Mouse (Mus musculus) G1E (cell line): ENCODE results near the gene Lhfpl3. TPM values are rescaled to one million over a fixed set of nuclear protein-coding genes. Genes with fewer than 3 reads are reported as not detected.

Source experiments
- ATAC-seq: 2 replicates; pipeline ENCODE4 v1.8.0; 2016; ENCODE audit warnings: mild to moderate bottlenecking; ENCODE audit not compliant: insufficient number of reproducible peaks, poor library complexity, low FRiP score, severe bottlenecking; ENCODE audit errors: extremely low read depth
- DNase-seq: peaks from one replicate; pipeline ENCODE4 v3.0.0; 2012; ENCODE audit warnings: low spot score
- H3K27me3 ChIP-seq: 2 replicates; pipeline ENCODE4 v1.6.1; 2012; ENCODE audit warnings: mild to moderate bottlenecking, low read length, inconsistent platforms; ENCODE audit not compliant: insufficient read depth
- H3K36me3 ChIP-seq: replicated peaks from 2 replicates; pipeline ENCODE3; 2012; ENCODE audit warnings: mild to moderate bottlenecking, inconsistent platforms
- H3K4me1 ChIP-seq: 2 replicates; pipeline ENCODE4 v1.6.1; 2012; ENCODE audit warnings: low read depth, low read length, inconsistent platforms, mixed read lengths; ENCODE audit not compliant: insufficient read depth
- H3K4me3 ChIP-seq: 2 replicates; pipeline ENCODE4 v1.5.1; 2012; ENCODE audit warnings: low read depth, mild to moderate bottlenecking, inconsistent platforms, low read length, moderate library complexity, mixed read lengths
- H3K9me3 ChIP-seq: replicated peaks from 2 replicates; pipeline ENCODE4 v1.6.1; 2012; ENCODE audit warnings: inconsistent platforms
- CTCF ChIP-seq: IDR thresholded peaks from 2 replicates; pipeline ENCODE4 v1.5.1; 2012; ENCODE audit warnings: low read depth, low read length, inconsistent platforms, mixed read lengths
- GATA1 ChIP-seq: IDR thresholded peaks from 2 replicates; pipeline ENCODE4 v1.6.1; 2012; ENCODE audit warnings: borderline replicate concordance, low read length, inconsistent platforms, mixed read lengths
- GATA2 ChIP-seq: IDR thresholded peaks from 2 replicates; pipeline ENCODE4 v1.6.1; 2012; ENCODE audit warnings: low read depth, low read length, inconsistent platforms, borderline replicate concordance
- POLR2AphosphoS5 ChIP-seq: IDR thresholded peaks from 2 replicates; pipeline ENCODE4 v1.6.1; 2012; ENCODE audit warnings: low read depth, low read length, inconsistent platforms; ENCODE audit not compliant: insufficient replicate concordance
- TAL1 ChIP-seq: conservative IDR thresholded peaks from 2 replicates; pipeline ENCODE4 v1.6.1; 2012; ENCODE audit warnings: low read depth, low read length, inconsistent platforms, mixed read lengths
- polyA plus RNA-seq: library from polyadenylated mRNA; stranded (reverse); fragments of >175 nt; gene quantifications from 2 replicates; pipeline ENCODE4 v1.2.3, GENCODE M21; 2012
- total RNA-seq, 2 experiments: library from RNA; stranded (forward) in 1 of 2; stranded (reverse) in 1 of 2; fragments of 200-1000 nt in 1 of 2; fragments of >200 nt in 1 of 2; fragmentation: Nextera tagmentation in 1 of 2; gene quantifications; 2 replicates each; pipeline ENCODE4 v1.2.3; 2014 to 2017

Lhfpl3 gene
- total and polyA plus RNA-seq, 3 experiments = 0.05 TPM; not detected in 2

DNA sequence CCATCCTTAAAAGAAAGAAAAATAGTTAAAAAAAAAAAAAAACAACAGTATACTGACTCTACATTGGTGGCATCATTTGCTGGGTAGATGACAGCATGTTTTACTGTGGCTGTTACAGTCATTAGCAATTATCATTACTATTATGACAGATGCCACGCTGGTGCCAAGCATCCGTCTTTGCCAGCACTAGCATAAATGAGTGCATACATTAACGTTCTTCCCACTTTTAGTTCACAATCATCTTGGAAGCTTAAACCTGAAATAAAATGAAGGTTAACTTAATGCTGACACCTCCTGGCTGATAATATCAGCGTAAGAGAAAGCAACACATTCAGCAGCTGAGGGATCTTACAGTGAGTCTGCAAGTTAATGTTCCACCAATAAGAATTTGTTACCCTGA lies 451.0 kb downstream of the Lhfpl3 start:
- no peak for ATAC-seq
- H3K36me3 ChIP-seq = no peaks in the 10 kb centered on the region
- no peaks in the 10 kb centered on the region for H3K9me3 ChIP-seq
- no peak for TF ChIP-seq CTCF
- no peak for TF ChIP-seq GATA1
- no peak for TF ChIP-seq TAL1
- TF ChIP-seq POLR2AphosphoS5 = no peak
- no peak for DNase-seq
- H3K4me3 ChIP-seq = no peak overlapping the region
- no peaks in the 10 kb centered on the region for H3K27me3 ChIP-seq
- no peaks in the 10 kb centered on the region for H3K4me1 ChIP-seq

GRCm38 (mm10) chr5:23213086-23213485 lies 467.2 kb downstream of the Lhfpl3 start:
- TF ChIP-seq TAL1 (no peak), GATA2 (no peak), GATA1 (no peak), POLR2AphosphoS5 (no peak), CTCF (no peak)
- Histone ChIP-seq H3K27me3 (no peaks in the 10 kb centered on the region; the same call in 1 of the 2 replicates), H3K36me3 (no peaks in the 10 kb centered on the region), H3K9me3 (no peaks in the 10 kb centered on the region), H3K4me3 (no peak overlapping the region), H3K4me1 (no peaks in the 10 kb centered on the region)
- no peak for DNase-seq
- ATAC-seq = no peak

GRCm38 (mm10) chr5:23214646-23215045 lies 468.8 kb downstream of the Lhfpl3 start:
- TF ChIP-seq GATA1 = no peak
- no peak for TF ChIP-seq POLR2AphosphoS5
- no peak for TF ChIP-seq GATA2
- no peak for TF ChIP-seq TAL1
- TF ChIP-seq CTCF = no peak
- Histone ChIP-seq H3K27me3 (no peaks in the 10 kb centered on the region; the same call in 1 of the 2 replicates), H3K4me3 (no peak overlapping the region), H3K4me1 (no peaks in the 10 kb centered on the region), H3K36me3 (no peaks in the 10 kb centered on the region), H3K9me3 (no peaks in the 10 kb centered on the region)
- ATAC-seq = no peak
- DNase-seq = no peak

DNA sequence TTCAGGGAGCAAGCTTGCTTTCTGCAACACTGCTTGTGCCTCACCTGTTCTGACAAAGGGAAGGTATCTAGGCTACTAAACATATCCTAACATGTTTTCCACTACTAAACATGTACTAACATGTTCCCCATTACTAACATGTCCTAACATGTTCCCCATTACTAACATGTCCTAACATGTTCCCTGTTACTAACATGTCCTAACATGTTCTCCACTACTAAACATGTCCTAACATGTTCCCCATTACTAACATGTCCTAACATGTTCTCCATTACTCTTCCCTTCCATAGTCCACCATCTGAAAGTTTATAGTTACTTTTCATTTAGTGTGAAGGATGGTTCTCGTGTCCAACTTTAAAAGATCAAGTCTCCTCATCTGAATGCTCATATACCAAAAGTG lies 473.8 kb downstream of the Lhfpl3 start:
- no peak overlapping the region for H3K4me3 ChIP-seq
- no peaks in the 10 kb centered on the region for H3K4me1 ChIP-seq
- no peaks in the 10 kb centered on the region for H3K36me3 ChIP-seq
- H3K27me3 ChIP-seq = peaks cover 2% of the 10 kb centered on the region; the same call in 1 of the 2 replicates
- no peak for TF ChIP-seq GATA2
- no peak for TF ChIP-seq TAL1
- no peak for TF ChIP-seq POLR2AphosphoS5
- TF ChIP-seq GATA1 = no peak
- TF ChIP-seq CTCF = no peak
- DNase-seq (no peak), ATAC-seq (no peak)
- no peaks in the 10 kb centered on the region for H3K9me3 ChIP-seq

GRCm38 (mm10) chr5:23224759-23225536 lies 479.1 kb downstream of the Lhfpl3 start:
- Histone ChIP-seq H3K4me3 (no peak overlapping the region), H3K27me3 (peaks cover 2% of the 10 kb centered on the region; the same call in 1 of the 2 replicates), H3K4me1 (no peaks in the 10 kb centered on the region), H3K9me3 (no peaks in the 10 kb centered on the region), H3K36me3 (no peaks in the 10 kb centered on the region)
- no peak for TF ChIP-seq GATA2
- TF ChIP-seq POLR2AphosphoS5 = no peak
- no peak for TF ChIP-seq TAL1
- TF ChIP-seq GATA1 = no peak
- no peak for TF ChIP-seq CTCF
- ATAC-seq (no peak), DNase-seq (no peak)

GRCm38 (mm10) chr5:23225621-23226020 lies 479.8 kb downstream of the Lhfpl3 start:
- no peaks in the 10 kb centered on the region for H3K9me3 ChIP-seq
- no peak for DNase-seq
- ATAC-seq = no peak
- H3K27me3 ChIP-seq = peaks cover 2% of the 10 kb centered on the region; the same call in 1 of the 2 replicates
- H3K4me1 ChIP-seq = no peaks in the 10 kb centered on the region
- H3K36me3 ChIP-seq = no peaks in the 10 kb centered on the region
- TF ChIP-seq GATA1 (no peak), TAL1 (no peak), GATA2 (no peak), CTCF (no peak)
- H3K4me3 ChIP-seq = no peak overlapping the region
